Mouse (Mus musculus) midbrain, embryonic 11.5 days (tissue): ENCODE results near the gene Pik3ap1. TPM values are rescaled to one million over a fixed set of nuclear protein-coding genes. Genes with fewer than 3 reads are reported as not detected.

Source experiments
- ATAC-seq: fragments of 200-750 bp; cut with Nextera tagmentation; 2 replicates; pipeline ENCODE4 v1.8.0; 2017; ENCODE audit warnings: moderate TSS enrichment, moderate library complexity; ENCODE audit not compliant: low FRiP score
- DNase-seq: peaks from one replicate; pipeline ENCODE4 v3.0.0; 2015; ENCODE audit warnings: low spot score; ENCODE audit errors: missing footprints
- H3K27ac ChIP-seq: fragments of 300-500 bp; sonication (generic); 2 replicates; pipeline ENCODE4 v1.5.1; 2014; ENCODE audit warnings: low read depth, low read length
- H3K27me3 ChIP-seq: fragments of 300-500 bp; sonication (generic); 2 replicates; pipeline ENCODE4 v1.6.1; 2014; ENCODE audit warnings: mild to moderate bottlenecking, low read length, moderate library complexity, mixed read lengths; ENCODE audit not compliant: control insufficient read depth, insufficient read depth
- H3K36me3 ChIP-seq: fragments of 300-500 bp; sonication (generic); 2 replicates; pipeline ENCODE4 v1.6.1; 2014; ENCODE audit warnings: mild to moderate bottlenecking, low read length, moderate library complexity, mixed read lengths; ENCODE audit not compliant: control insufficient read depth, insufficient read depth
- H3K4me1 ChIP-seq: fragments of 300-500 bp; sonication (generic); 2 replicates; pipeline ENCODE4 v1.6.1; 2014; ENCODE audit warnings: low read length; ENCODE audit not compliant: control insufficient read depth, insufficient read depth
- H3K4me2 ChIP-seq: fragments of 300-500 bp; sonication (generic); 2 replicates; pipeline ENCODE4 v1.6.1; 2014; ENCODE audit warnings: mild to moderate bottlenecking, moderate library complexity
- H3K4me3 ChIP-seq: fragments of 300-500 bp; sonication (generic); 2 replicates; pipeline ENCODE4 v1.5.1; 2014; ENCODE audit warnings: low read depth, low read length
- H3K9ac ChIP-seq: fragments of 300-500 bp; sonication (generic); 2 replicates; pipeline ENCODE4 v1.6.1; 2014; ENCODE audit warnings: low read length
- H3K9me3 ChIP-seq: fragments of 300-500 bp; sonication (generic); 2 replicates; pipeline ENCODE4 v1.6.1; 2016; ENCODE audit warnings: low read length; ENCODE audit not compliant: control insufficient read depth
- WGBS: fragments of 180-500 bp; shearing (Covaris S2); extraction: QIAGEN DNeasy Blood & Tissue Kit; methylation state at CpG from one replicate; pipeline ENCODE4 v1.1.7; 2014; 5-methylcytosine and 5-hydroxymethylcytosine counted together
- polyA plus RNA-seq: library from polyadenylated mRNA; unstranded; fragments of >200 nt; fragmentation: Nextera tagmentation; extraction: Ambion mirVana; gene quantifications from 2 replicates; pipeline ENCODE4 v1.2.1, GENCODE M21; 2014

Gene Pik3ap1
- polyA plus RNA-seq, 1 experiment from 2014 or later: 3.4 TPM

- ATAC-seq (no peak), DNase-seq (peak; percentile 96)
- peaks cover 3% of the 10 kb centered on the region for H3K36me3 ChIP-seq
- no peaks in the 10 kb centered on the region for H3K4me1 ChIP-seq
- no peaks in the 10 kb centered on the region for H3K27me3 ChIP-seq
- no peak overlapping the region for H3K4me3 ChIP-seq
- no peaks in the 10 kb centered on the region for H3K9me3 ChIP-seq
- H3K4me2 ChIP-seq: no peak overlapping the region
- H3K9ac ChIP-seq: no peak overlapping the region
- H3K27ac ChIP-seq: no peak overlapping the region
- 57% methylated on average over 6 of the region's 6 CpGs for WGBS
Observed at GRCm38 (mm10) chr19:41244581-41244980, 140.3 kb downstream of the Pik3ap1 start.

GRCm38 (mm10) chr19:41241997-41242396 is 142.9 kb downstream of the Pik3ap1 start:
- 95% methylated on average over 5 of the region's 5 CpGs for WGBS
- Histone ChIP-seq H3K9ac (no peak overlapping the region), H3K27me3 (no peaks in the 10 kb centered on the region), H3K9me3 (no peaks in the 10 kb centered on the region), H3K4me3 (no peak overlapping the region), H3K4me1 (no peaks in the 10 kb centered on the region), H3K4me2 (no peak overlapping the region), H3K27ac (no peak overlapping the region), H3K36me3 (peaks cover 3% of the 10 kb centered on the region)
- ATAC-seq (no peak), DNase-seq (no peak)

GRCm38 (mm10) chr19:41233698-41234097 is 151.2 kb downstream of the Pik3ap1 start:
- Histone ChIP-seq H3K36me3 (peaks cover 10% of the 10 kb centered on the region; the same call in 1 of the 2 replicates), H3K4me1 (no peaks in the 10 kb centered on the region), H3K4me2 (no peak overlapping the region), H3K27ac (no peak overlapping the region), H3K4me3 (no peak overlapping the region), H3K27me3 (no peaks in the 10 kb centered on the region), H3K9ac (no peak overlapping the region), H3K9me3 (no peaks in the 10 kb centered on the region)
- 94% methylated on average over 4 of the region's 4 CpGs for WGBS
- DNase-seq (no peak), ATAC-seq (no peak)

Other genes starting within 250 kb of the Pik3ap1 start
- gene Tll2, start 178.3 kb downstream of the Pik3ap1 start, polyA plus RNA-seq: 0.61 and 0.71 TPM in 2 replicates
- gene Tm9sf3, start 121.1 kb downstream of the Pik3ap1 start, polyA plus RNA-seq: 137 and 149 TPM in 2 replicates
- gene Lcor, start 97.5 kb upstream of the Pik3ap1 start, polyA plus RNA-seq: 31.3 and 34.1 TPM in 2 replicates
- 4.8 and 4.9 TPM in 2 replicates for gene Gm340, start 197.3 kb upstream of the Pik3ap1 start, polyA plus RNA-seq